Mouse (Mus musculus) retina, adult 2 months (tissue): ENCODE results near the gene Hpd.
A peak's percentile ranks its signal among the peaks of the same experiment; 100 is the strongest.

ENCODE experiments used
- DNase-seq: peaks from one replicate; pipeline ENCODE4 v3.0.0-alpha.2; 2012; ENCODE audit warnings: low read depth, low spot score

Gene Hpd

DNA sequence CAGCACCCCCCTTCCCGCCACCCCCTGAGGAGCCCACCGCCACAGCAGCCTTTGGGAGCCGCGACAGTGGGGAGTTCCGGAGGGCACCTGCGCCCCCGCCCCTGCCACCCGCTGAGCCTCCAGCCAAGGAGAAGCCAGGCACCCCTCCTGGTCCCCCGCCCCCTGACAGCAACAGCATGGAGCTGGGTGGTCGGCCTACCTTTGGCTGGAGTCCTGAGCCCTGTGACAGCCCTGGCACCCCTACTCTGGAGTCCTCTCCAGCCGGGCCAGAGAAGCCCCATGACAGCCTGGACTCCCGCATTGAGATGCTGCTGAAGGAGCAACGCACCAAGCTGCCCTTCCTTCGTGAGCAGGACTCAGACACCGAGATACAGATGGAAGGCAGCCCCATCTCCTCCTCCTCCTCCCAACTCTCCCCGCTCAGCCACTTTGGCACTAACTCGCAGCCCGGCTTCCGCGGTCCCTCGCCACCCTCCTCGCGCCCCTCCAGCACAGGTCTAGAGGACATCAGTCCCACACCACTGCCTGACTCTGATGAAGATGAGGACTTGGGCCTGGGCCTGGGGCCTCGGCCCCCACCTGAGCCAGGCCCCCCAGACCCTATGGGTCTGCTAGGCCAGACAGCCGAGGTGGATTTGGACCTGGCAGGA, 34.3 kb downstream of the Hpd start:
- no peak for DNase-seq

DNA sequence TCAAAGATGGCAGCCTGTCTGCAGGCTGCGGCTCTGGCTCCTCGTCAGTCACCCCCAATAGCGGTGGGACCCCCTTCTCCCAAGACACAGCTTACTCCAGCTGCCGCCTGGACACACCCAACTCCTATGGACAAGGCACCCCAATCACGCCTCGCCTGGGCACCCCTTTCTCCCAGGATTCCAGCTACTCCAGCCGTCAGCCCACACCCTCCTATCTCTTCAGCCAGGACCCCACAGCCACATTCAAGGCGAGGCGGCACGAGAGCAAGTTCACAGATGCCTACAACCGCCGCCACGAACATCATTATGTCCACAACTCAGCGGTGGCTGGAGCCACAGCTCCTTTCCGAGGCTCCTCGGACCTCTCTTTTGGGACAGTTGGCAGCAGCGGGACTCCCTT, 35.0 kb downstream of the Hpd start:
- no peak for DNase-seq

DNA sequence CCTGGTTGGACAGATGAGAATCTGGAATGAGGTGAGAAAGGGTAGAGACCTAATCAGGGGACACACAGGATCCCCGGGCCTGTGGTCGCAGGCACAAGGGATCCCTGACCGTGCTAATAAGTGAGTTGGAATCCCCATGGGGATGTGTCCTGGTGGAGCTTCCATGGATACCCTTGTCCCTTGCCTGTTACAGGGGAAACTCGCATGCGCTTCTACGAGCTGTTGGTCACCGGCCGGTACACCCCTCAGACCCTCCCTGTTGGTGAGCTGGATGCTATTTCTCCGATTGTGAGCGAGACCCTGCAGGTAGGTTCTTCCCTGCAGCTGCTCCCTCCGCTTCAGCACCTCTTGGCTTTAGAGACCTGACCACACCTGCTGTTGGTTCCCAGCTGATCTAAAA, 36.2 kb downstream of the Hpd start:
- DNase-seq: no peak

DNA sequence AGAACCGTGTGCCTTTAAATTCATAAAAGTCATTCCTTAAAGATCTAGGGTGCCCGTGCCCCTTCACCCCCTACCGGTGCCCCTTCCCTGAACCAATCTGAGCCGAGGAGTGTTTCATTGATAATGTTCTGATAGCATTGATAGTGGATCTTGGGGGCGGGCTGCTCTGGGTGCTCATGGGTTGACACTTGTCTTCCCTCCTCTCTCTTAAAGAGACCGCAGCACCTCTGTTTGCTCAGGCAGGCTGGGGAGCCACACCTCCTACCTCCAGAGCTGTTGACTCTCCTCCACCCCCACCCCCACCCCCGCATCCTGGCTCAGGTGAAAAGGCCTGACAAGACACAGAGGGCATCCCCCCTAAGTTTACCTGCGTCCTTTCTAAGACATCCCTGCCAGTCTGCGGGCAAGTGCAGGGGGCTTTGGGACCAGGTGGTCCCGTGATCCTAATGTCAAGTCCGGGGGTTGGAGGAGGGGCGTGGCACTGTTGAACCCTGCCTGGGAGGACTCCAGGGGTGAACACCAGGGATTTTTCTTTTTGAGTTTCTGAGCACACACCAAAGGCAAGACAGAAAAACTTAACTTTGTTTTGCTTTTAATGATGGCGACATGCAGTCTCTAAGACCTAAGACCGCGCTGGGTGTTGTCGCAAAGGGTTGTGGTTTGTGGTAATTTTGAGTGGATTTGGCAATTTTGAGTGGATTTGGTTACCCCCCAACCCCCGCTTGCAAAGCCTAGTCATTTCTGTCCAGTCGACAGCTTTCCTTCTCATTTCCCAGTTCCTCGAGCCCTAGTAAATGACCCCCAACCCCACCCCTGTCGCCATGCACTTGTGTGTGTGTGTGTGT, 37.6 kb downstream of the Hpd start:
- DNase-seq: no peak

DNA sequence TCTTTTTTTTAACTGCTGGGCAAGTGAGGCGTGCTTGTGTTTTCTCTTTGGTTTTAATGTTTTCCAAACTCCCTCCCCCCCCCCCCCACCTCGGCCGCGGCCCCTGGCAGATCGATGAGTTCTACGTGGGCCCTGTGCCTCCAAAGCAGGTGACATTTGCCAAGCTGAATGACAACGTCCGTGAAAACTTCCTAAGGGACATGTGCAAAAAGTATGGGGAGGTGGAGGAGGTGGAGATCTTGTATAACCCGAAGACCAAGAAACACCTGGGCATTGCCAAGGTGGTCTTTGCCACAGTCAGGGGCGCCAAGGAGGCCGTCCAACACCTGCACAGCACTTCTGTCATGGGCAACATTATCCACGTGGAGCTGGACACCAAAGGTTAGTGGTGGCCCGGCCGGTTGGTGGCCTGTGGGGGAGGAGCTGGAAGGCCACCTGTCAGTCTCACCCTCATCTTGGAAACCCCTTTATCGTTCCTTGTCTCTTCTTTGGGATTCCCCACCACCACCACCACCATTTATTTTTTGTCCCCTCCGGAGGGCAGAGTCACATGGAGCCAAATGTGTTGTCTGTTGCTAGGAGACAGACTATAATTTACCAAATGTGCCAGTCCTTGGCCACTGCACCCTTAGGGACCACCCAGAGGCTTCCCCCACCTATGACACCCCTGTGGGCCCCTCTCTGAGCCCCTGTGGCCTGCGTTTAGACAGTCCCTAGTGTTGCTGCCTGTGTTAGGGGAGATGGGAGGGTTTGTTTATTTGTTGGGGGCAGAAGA, 38.4 kb downstream of the Hpd start:
- no peak for DNase-seq

DNA sequence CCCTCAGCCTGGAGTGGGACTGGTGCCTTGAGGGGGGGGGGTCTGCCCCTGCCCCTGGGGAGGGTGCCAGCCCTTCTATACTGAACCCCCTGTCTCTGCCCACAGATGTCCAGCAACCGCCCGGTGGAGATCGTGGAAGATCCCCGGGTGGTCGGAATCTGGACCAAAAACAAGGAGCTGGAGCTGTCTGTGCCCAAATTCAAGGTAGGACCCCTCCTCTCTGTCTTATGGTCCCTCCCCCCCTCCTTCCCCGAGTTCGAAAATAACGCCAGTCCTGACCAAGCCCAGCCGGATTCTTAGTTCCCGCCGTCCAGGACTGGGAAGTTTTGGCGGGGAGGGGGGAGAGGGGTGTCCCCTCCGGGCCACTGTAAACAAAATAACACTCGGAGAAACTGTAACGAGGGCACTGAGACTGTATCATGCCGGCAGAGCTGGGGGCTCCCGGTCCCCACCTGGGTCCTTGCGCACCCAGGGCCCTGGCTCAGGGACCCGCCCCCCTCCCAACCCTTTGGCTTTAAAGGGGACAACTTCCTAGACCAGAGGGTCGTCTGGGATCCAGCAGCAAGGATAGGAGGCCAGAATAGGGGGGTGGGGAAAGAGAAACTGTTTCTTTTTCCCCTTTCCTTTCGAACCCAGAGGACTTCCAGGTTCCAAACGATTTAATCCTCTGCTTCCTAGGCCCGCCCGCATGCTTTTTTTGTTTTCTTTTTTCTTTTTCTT, 39.1 kb downstream of the Hpd start:
- DNase-seq: no peak

DNA sequence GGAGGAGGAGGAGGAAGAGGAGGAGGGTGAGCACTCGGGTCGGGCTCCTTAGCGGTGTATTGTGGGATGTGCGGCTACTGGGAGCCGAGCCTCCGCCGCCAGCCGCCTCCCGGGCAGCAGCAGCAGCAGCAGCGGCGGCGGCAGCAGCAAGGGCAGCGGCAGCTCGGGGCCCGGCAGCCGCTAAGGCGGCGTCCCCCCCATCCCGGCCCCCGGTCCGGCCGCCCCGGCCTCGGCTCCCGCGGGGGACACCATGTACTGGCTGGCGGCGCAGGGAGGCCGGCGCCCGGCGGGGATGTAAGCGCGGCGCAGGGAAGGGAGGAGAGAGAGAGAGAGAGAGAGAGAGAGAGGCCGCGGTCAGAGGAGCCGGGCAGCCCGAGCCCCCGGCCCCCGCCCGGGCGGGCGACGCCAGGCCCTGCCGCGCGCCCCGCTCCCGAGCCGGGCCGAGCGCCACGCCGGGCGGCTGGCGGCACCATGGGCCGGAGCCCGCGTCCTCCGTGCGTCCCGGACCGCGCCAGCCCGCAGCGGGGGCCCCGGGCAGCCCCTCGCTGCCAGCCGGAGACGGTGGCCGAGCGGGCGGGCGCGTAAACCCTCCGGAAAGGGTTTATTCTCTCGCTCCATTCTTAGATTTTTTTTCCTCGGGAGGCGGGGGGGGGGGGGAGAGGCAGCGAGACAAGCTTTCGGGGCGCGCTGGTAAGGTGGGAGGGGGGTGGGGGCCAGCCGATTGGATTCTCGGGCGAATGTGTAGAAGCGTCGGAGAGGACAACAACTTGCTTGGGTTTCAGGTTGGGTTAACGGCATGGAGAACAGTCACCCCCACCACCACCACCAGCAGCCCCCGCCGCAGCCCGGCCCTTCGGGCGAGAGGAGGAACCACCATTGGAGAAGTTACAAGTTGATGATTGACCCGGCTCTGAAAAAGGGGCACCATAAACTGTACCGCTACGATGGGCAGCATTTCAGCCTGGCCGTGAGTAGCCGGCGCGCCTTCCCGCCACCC, 40.1 kb downstream of the Hpd start, which contains the start of gene Setd1b:
Gene Setd1b, plus strand, starts transcription at position 33 of the 997 bp plus-strand sequence.
- no peak for DNase-seq

DNA sequence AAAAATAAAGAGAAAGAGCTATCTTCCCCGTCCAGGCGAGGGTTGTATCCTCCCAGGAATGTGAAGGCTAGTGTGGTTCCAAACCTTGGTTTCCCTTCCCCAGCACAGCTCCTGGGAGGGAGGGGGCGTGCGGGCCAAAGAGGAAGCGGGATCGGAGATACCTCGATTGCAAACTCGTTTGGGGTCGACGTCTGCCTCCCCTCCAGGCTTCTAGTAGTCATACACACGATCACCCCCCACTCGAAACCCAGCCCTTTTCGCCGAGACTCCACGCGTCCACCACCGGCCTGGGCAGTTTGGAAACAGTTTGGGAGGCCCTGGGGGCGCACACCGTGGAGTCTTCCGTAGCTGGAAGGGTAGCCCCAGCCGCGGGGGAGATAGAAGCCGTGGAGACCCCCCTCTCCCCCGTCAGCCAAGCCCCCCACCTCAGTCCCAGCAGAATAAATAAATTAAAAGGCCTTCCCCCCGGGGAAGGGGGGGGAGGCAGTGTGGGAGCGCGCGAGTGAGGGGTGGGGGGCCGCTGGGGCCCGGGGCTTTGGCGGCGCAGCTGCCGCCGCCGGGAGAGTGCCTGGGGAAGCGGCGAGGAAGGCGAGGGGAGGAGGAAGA, 40.9 kb downstream of the Hpd start:
- no peak for DNase-seq

DNA sequence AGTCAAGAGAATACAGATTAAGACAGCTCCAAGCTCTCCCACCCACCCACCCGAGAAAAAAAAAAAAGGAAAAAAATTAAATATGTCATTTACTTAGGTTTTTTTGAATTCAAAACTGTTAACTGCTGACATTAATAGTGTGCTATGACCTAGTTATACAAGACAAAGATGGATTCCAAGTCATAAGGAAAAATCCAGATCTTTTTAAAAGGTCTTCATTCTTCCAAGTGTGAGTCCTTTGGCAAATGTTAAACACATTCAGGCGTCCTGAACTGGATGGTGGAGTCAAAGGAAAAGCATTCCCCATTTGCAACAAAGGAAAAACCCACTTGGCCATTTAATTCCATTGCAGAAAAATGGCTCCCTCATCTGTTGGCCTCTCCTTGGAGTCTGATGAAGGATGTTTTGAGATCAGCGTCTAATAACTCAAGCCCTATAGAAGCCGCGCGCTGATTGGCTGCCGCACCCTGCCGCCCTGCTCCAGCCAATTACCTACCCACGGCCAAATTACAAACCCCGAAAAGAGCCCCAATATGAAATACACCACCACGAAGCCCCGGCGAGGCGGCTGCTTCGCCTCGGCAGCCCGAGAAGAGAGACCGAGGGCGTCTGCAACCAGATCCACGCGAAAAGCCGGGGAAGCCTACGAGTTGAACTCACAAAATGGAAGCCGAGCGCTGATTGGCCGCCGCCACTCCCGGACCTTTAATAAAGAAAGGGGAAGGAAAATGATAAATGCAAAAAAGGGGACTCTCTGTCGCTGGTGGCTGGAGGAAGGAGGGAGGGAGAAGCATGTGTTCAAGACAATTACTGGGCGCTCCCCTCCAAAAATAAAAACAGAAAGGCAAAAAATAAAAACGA, 41.6 kb downstream of the Hpd start:
- DNase-seq: peak; percentile 90

DNA sequence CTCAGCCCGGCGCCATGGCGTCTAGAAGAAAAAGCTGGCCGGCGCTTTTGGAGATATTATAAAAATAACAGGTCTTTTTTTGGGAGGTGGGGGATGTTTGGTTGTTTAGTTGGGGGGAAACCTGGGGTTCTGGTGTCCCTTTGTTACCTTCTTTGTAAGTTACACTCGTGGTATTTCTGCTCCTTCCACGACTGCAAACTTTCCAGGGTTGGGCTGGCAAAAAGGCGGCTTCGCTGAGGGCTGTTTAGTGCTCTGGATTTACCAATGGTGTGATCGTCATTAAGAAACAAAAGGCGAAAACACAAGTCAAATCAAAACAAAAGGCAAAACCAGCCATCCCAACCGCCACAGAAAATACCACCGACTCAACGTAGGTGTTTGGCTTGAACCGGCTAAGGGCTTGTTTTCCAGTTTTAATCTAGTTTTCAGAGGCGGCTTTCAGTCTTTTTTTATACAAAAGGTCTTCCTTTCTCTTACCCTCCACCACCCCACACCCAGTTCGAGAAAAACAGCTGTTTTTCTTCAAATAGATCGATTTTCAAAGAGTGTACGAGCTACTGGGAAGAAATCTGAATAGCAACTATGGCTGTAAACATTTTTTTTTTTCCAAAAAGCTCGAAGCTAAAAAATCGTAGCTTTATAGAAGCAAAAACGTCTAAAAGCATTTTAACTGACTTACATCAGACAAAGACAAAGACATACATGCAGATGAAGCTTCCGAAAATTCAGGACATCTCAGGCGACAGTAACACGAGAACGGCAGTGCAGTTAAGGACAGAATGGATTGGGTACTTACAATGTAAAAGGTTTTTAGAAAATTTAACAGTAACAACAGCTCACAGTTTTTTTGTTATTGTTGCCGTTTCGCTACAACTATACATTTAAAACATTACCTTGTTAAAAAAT, 42.6 kb downstream of the Hpd start:
- DNase-seq: no peak

DNA sequence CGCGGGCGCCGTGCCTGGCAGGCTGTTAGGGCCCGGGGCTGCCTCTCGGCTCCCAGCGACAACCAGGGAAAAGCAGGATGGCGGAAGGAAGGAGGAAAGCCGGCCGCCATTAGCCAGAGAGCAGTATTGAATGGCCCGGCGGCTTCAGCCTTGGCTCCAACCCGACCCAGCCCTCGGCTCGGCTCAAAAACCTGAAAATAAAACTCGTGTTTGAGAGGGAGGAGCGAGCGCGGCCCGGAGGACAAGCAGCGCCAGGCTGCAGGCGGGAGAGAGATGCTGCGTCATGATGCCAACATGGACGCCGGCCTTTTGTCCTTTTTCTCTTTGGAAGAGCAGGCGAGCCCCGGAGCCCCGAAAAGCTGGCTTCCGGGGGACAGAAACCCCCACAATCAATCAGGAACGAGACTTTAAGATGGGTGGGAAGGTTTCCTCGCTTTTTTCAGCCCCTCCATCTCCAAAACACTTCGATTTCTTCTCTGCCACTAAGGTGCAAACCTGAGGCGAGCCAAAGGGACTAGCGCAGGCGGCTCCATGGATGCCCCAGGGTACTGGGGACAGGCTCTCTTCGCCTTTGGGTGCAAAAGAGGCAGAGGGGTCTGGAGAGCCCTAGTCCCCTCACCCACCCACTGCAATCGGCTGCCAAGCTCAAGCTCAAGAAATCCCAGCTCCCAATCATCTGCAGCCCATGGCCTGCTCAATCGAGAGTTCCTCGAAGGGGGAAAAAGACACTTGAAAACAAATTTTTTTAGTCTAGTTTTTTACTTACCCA, 43.4 kb downstream of the Hpd start:
- no peak for DNase-seq

DNA sequence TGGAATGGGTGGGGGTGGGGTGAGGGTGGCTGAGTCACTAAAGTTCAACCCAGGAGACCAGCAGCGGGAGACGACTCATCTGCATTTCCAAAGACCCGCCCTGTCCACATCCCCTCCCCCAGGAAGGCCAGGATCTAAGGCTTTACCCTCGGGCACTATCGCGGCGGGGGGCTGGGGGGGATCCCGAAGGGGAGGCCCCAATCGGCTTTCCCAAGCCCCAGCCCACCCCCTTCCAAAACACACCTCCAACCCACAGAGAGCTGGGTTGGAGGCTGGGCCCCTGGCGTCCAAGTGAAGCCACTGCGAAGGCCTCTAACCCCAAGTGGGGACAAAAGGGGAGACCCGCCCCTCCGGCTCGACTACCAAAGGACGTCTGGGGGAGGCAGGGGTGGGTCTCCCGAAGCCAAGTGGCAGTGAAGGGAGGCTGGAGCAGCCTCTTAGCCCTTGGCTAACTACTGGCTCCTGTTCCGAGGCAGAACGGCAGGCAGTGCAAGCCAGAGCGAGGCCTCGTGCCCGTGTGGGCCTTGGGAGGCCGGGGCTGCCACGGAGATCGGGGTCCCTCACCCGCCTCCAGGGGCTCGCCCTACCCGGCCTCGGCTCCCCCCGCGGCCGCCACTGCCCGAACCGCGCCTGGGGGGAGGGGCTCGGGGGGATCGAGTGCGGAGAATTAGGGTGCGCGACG, 44.2 kb downstream of the Hpd start:
- DNase-seq: no peak

DNA sequence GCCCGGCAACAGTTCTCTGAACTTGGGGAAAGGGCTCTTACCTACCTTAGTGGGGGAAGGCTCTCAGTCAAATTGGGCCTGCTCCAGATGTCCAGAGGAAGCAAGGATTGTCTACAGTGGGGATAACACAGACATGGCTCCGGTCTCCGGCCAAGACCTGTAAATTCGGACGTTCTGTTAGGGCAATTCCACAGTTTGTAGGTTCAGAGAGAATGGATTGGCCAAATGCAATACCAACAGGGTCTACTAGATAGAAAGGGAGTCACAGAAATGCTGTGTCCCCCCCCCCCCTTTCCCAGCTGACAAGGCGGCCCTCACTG, 44.7 kb downstream of the Hpd start:
- no peak for DNase-seq

DNA sequence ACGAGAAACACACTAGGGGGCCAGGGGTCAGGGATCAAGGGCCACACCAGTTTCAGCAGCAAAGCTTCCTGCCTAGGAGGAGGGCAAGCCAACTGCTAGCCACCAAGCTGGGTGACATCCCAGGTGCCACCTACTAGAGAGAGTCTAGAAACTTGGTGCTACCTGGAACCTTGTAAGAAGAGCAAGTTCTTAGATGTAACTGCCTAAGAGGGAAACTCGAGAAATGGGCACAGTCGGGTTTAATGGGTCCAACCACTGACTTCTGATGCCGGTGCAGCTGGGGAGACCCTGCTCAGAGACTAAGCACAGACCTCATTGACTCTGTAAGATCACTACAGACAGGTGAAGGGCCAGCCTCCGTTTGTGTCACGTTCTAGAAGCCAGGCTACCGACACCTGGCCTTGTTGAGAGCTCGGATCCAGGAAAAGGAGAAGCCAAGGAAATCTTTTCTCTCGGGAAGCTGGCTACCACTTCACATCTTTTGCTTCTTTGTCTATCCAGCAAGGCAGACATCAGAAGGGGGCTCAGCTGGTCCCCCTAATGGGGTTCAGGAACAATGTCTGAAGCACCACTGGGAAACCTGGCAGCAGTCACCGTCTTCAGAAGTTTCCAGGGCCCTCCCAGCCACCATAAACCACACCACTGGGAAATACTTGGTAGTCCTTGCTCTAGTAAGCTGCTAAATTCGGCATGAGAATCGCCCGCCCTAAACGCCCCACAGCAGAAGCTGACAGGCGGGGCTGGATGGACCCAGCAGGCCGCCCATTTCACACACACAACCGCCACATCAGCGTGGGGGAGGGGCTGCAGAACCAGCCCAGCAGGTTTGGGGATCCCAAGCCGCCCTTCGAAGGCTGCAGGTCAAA, 45.2 kb downstream of the Hpd start:
- no peak for DNase-seq

DNA sequence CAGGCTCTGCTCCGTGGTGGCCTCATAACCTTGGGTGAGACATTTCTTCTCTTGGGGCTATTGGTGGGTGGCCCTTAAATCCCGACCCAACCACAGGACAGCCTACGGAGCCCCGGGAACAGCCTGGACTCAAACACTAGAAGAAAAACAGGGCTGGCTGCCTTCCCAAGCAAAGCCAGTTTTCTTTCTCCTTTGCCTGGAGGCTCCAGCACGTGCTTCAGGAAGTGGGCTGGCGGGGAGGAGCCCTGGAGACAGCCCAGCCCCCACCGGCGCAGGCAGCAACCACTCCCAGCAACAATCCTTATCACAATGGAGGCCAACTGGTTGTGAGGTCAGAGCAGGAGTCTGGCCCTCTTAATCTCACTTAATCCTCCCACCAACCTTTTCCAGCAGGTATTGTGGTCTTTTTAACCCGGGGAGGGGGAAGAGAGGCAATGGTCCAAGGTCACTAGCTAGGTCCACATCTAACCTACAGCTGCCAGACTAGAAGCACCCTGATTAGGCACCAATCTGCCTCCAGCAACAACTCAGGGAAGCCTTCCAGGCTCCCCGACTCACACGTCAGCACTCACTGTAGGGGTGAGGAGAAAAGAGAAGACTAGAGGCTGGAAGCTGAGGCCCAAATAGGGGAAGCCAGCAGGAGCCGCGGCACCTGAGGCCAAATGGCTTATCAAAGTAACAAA, 46.0 kb downstream of the Hpd start:
- DNase-seq: no peak
